Mouse (Mus musculus): ENCODE measurements around the gene Ehmt1.

Gene Ehmt1

GRCm38 (mm10) chr2:24796833-24797457 lies 122.5 kb downstream of the Ehmt1 start:
- no peak for DNase-seq

GRCm38 (mm10) chr2:24787250-24787649 lies 132.2 kb downstream of the Ehmt1 start:
- no peak for DNase-seq

- no peak for DNase-seq
Measured at GRCm38 (mm10) chr2:24781253-24781652, 138.2 kb downstream of the Ehmt1 start.

- DNase-seq: no peak
Measured at GRCm38 (mm10) chr2:24776831-24777230, 142.6 kb downstream of the Ehmt1 start.

GRCm38 (mm10) chr2:24775951-24776587 lies 143.3 kb downstream of the Ehmt1 start:
- DNase-seq: no peak

GRCm38 (mm10) chr2:24774832-24775231 lies 144.6 kb downstream of the Ehmt1 start:
- no peak for DNase-seq

- DNase-seq: no peak
Measured at GRCm38 (mm10) chr2:24770861-24771260, 148.6 kb downstream of the Ehmt1 start.

- DNase-seq: peak; percentile 76
Measured at GRCm38 (mm10) chr2:24763115-24763557, 156.3 kb downstream of the Ehmt1 start, which contains the start of gene Cacna1b. Gene Cacna1b, minus strand, starts transcription at chr2:24763152.

GRCm38 (mm10) chr2:24762446-24762960 lies 156.9 kb downstream of the Ehmt1 start:
- DNase-seq: no peak

- DNase-seq: peak; percentile 72
Measured at GRCm38 (mm10) chr2:24761923-24762445, 157.4 kb downstream of the Ehmt1 start.

GRCm38 (mm10) chr2:24755276-24755675 lies 164.1 kb downstream of the Ehmt1 start:
- DNase-seq: peak; percentile 44

- DNase-seq: no peak
Measured at GRCm38 (mm10) chr2:24752599-24752998, 166.8 kb downstream of the Ehmt1 start.

- DNase-seq: no peak
Measured at GRCm38 (mm10) chr2:24750051-24750450, 169.4 kb downstream of the Ehmt1 start.

GRCm38 (mm10) chr2:24747878-24748277 lies 171.5 kb downstream of the Ehmt1 start:
- peak; percentile 9 for DNase-seq

Measured in liver (tissue).